Mouse (Mus musculus) ES-E14 (cell line): ENCODE data around the gene Best2.

Experiments
- CHD2 ChIP-seq: IDR thresholded peaks from 2 replicates; pipeline ENCODE4 v1.6.1; 2014; ENCODE audit warnings: mild to moderate bottlenecking, low read depth, low read length, inconsistent platforms
- HCFC1 ChIP-seq: IDR thresholded peaks from 2 replicates; pipeline ENCODE4 v1.6.1; 2012; ENCODE audit warnings: low read length, inconsistent platforms, borderline replicate concordance; ENCODE audit not compliant: insufficient read depth
- ZNF384 ChIP-seq: IDR thresholded peaks from 2 replicates; pipeline ENCODE4 v1.6.1; 2012; ENCODE audit warnings: low read depth, low read length, inconsistent platforms

- TF ChIP-seq HCFC1 (no peak), ZNF384 (no peak; the same call in 1 of the 2 replicates), CHD2 (no peak)
Measured at GRCm38 (mm10) chr8:84989810-84990209, 24.5 kb downstream of the Best2 start.
